ENCODE assay signal across 22 mouse cellular contexts in the genomic region with DNA sequence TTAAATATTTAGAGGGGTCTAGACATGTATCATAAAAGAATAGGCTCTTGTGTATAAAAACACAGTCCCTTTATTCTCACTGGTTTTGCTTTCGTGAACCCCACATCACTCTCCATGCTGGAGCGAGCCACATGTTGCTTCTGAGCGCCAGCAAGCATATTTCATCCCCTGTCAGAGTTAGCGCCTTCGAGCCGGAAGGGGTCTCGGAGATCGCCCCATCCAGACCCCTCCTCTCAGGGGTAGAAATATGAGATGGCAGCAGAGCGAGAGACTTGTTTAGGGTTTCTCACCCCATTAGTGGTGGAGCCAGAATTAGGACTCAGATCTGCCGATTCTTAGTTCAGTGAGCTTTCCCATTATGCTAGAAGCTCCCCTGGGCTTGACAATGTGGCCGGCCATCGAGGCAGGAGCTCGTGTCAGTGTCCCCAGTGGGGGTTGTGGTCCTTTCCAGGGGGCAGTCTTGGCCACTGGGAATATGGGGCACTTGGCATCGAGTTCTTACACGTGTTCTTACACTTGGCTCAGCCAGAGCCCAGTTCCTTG.
DNase-seq lines count a peak whose midpoint lies in the region; ATAC-seq and TF ChIP-seq lines count a peak whose summit lies in the region.
"Had no signal": no experiment of that assay in that cellular context is flagged by ENCODE, and none has a peak within 500 bp of the region (broad histone marks: within the 10 kb centered on the region; RNA-seq: fewer than 3 reads in every experiment).

No protein-coding gene starts in this region.

- 0 out of 2 replicates have a peak, but pooled peaks cover 3% of the 10 kb centered on the region for H3K4me1 ChIP-seq in kidney, postnatal 0 days (replicated peaks; ENCODE audit: insufficient read depth, low read length)
- H3K4me1 ChIP-seq in neural tube, embryonic 13.5 days (replicated peaks) = peaks cover 21% of the 10 kb centered on the region
- peaks cover 8% of the 10 kb centered on the region; the same call in 1 of the 2 replicates for H3K4me1 ChIP-seq in neural tube, embryonic 15.5 days
- no peaks in the 10 kb centered on the region for H3K4me1 ChIP-seq in hindbrain, embryonic 16.5 days (ENCODE audit: control insufficient read depth, insufficient read depth, low read depth, low read length)
- H3K4me1 ChIP-seq: forebrain, embryonic 15.5 days had no signal

- 36% methylated on average over 15 of the region's 15 CpGs for WGBS in kidney, postnatal 0 days
- WGBS in neural tube, embryonic 13.5 days = 54% methylated on average over 15 of the region's 15 CpGs
- 71% methylated on average over 15 of the region's 15 CpGs for WGBS in neural tube, embryonic 15.5 days
- 68% methylated on average over 15 of the region's 15 CpGs for WGBS in hindbrain, embryonic 16.5 days

- no peak overlapping the region for H3K9ac ChIP-seq in kidney, postnatal 0 days (ENCODE audit: low read depth, low read length)
- H3K9ac ChIP-seq in neural tube, embryonic 13.5 days = no peak overlapping the region
- no peak overlapping the region for H3K9ac ChIP-seq in neural tube, embryonic 15.5 days (replicated peaks)
- no peak overlapping the region for H3K9ac ChIP-seq in hindbrain, embryonic 16.5 days (ENCODE audit: low read depth, low read length)
- H3K9ac ChIP-seq: embryonic facial prominence, embryonic 13.5 days; forebrain, embryonic 15.5 days; hindbrain, embryonic 15.5 days had no signal

- no peak for TF ChIP-seq CTCF in kidney, postnatal 0 days (IDR thresholded peaks at IDR 0.05; ENCODE audit: low read depth)

- no peaks in the 10 kb centered on the region for H3K36me3 ChIP-seq in kidney, postnatal 0 days (ENCODE audit: insufficient read depth, low read length)
- H3K36me3 ChIP-seq in neural tube, embryonic 13.5 days = no peaks in the 10 kb centered on the region
- no peaks in the 10 kb centered on the region for H3K36me3 ChIP-seq in neural tube, embryonic 15.5 days
- no peaks in the 10 kb centered on the region for H3K36me3 ChIP-seq in hindbrain, embryonic 16.5 days (ENCODE audit: control insufficient read depth, insufficient read depth, low read length)
- H3K36me3 ChIP-seq: embryonic facial prominence, embryonic 13.5 days; forebrain, embryonic 15.5 days; hindbrain, embryonic 15.5 days had no signal

- no peaks in the 10 kb centered on the region for H3K9me3 ChIP-seq in kidney, postnatal 0 days (replicated peaks; ENCODE audit: low read length)
- H3K9me3 ChIP-seq in neural tube, embryonic 13.5 days = no peaks in the 10 kb centered on the region
- no peaks in the 10 kb centered on the region for H3K9me3 ChIP-seq in neural tube, embryonic 15.5 days (replicated peaks)
- H3K9me3 ChIP-seq in hindbrain, embryonic 16.5 days (ENCODE audit: control insufficient read depth, low read length) = no peaks in the 10 kb centered on the region
- H3K9me3 ChIP-seq: embryonic facial prominence, embryonic 13.5 days; forebrain, embryonic 15.5 days; hindbrain, embryonic 15.5 days had no signal

- no peaks in the 10 kb centered on the region for H3K27me3 ChIP-seq in kidney, postnatal 0 days (ENCODE audit: insufficient read depth, low read length)
- no peaks in the 10 kb centered on the region; the same call in 1 of the 2 replicates for H3K27me3 ChIP-seq in neural tube, embryonic 13.5 days
- peaks cover 4% of the 10 kb centered on the region; the same call in 1 of the 2 replicates for H3K27me3 ChIP-seq in neural tube, embryonic 15.5 days (replicated peaks)
- H3K27me3 ChIP-seq in hindbrain, embryonic 16.5 days (replicated peaks; ENCODE audit: control insufficient read depth, insufficient read depth, low read length) = no peaks in the 10 kb centered on the region
- H3K27me3 ChIP-seq: embryonic facial prominence, embryonic 13.5 days; hindbrain, embryonic 15.5 days had no signal

- no peak overlapping the region for H3K4me3 ChIP-seq in kidney, postnatal 0 days (replicated peaks; ENCODE audit: low read depth, low read length)
- no peak overlapping the region for H3K4me3 ChIP-seq in neural tube, embryonic 13.5 days
- no peak overlapping the region for H3K4me3 ChIP-seq in neural tube, embryonic 15.5 days (replicated peaks)
- H3K4me3 ChIP-seq in hindbrain, embryonic 16.5 days (ENCODE audit: low read length) = no peak overlapping the region
- H3K4me3 ChIP-seq: embryonic facial prominence, embryonic 13.5 days; forebrain, embryonic 15.5 days; heart, adult 2 months; hindbrain, embryonic 15.5 days had no signal

- H3K4me2 ChIP-seq in kidney, postnatal 0 days (ENCODE audit: low read length) = no peak overlapping the region
- 0 out of 2 replicates have a peak overlapping the region, but pooled peaks have one; percentile 11 for H3K4me2 ChIP-seq in neural tube, embryonic 13.5 days
- H3K4me2 ChIP-seq in neural tube, embryonic 15.5 days = no peak overlapping the region
- H3K4me2 ChIP-seq in hindbrain, embryonic 16.5 days (ENCODE audit: low read length) = no peak overlapping the region
- H3K4me2 ChIP-seq: embryonic facial prominence, embryonic 13.5 days; forebrain, embryonic 15.5 days; hindbrain, embryonic 15.5 days had no signal

- H3K27ac ChIP-seq in kidney, postnatal 0 days = no peak overlapping the region
- no peak overlapping the region for H3K27ac ChIP-seq in neural tube, embryonic 13.5 days (replicated peaks)
- no peak overlapping the region for H3K27ac ChIP-seq in neural tube, embryonic 15.5 days (replicated peaks)
- H3K27ac ChIP-seq in hindbrain, embryonic 16.5 days (ENCODE audit: low read depth, low read length) = no peak overlapping the region
- H3K27ac ChIP-seq: embryonic facial prominence, embryonic 13.5 days; forebrain, embryonic 15.5 days; heart, adult 2 months; hindbrain, embryonic 15.5 days had no signal

- ATAC-seq in kidney, postnatal 0 days (replicated peaks; ENCODE audit: low FRiP score, low read depth) = no peak
- no peak for ATAC-seq in neural tube, embryonic 13.5 days (ENCODE audit: low read depth)
- ATAC-seq in neural tube, embryonic 15.5 days (ENCODE audit: low FRiP score) = no peak
- ATAC-seq in hindbrain, embryonic 16.5 days = no peak
- ATAC-seq: activated CD4-positive, CD25-positive, alpha-beta regulatory T cell, adult 4 months; CD4-positive, CD25-positive, alpha-beta regulatory T cell, adult 4 months; forebrain, embryonic 15.5 days; intestine, embryonic 16.5 days; midbrain, embryonic 16.5 days had no signal

- DNase-seq in adrenal gland, postnatal 10 days = peak; percentile 24
- DNase-seq in adrenal gland, postnatal 25 days = no peak
- DNase-seq in kidney, postnatal 0 days (ENCODE audit: low spot score) = peak; percentile 29
- no peak for DNase-seq in kidney, postnatal 14 days
- DNase-seq: cerebellum, adult 2 months; cerebellum, postnatal 36 days; gastrocnemius, postnatal 25 days; heart, adult 2 months; heart, postnatal 36 days; liver; right cerebral cortex, adult 18-20 months; thymus, postnatal 25 days had no signal

Comparison
In these comparisons a context has a peak if more than half of its experiments do, and no peak if none do; other contexts are left out.
1. DNase-seq: peak in adrenal gland, postnatal 10 days (single experiment) and kidney, postnatal 0 days (single experiment); none in adrenal gland, postnatal 25 days (single experiment) and kidney, postnatal 14 days (single experiment).